Mouse (Mus musculus) R1 (cell line): ENCODE results near the gene Usp6nl.

Experiments
- DNase-seq: peaks from one replicate; pipeline ENCODE4 v3.0.0-alpha.2; 2018; ENCODE audit warnings: low read depth, low spot score

Gene Usp6nl

DNA sequence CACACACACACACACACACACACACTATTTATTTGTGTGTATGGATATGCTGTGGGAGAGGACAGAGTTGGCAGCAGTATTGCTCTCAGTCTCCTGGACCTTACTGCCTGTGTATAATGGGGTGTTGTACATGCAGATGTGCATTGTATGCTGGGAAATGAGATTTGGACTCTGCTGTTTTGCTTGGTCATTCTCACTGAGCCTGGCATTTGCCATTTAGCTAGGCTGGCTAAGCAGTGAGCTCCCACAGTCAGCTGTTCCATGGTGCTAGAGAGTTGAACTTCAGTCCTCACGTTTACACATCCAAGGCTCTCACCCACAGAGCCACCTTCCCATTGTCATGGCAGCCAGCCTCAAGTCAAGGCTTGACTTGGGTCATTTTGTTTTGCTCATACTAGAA lies 90.2 kb downstream of the Usp6nl start:
- no peak for DNase-seq

DNA sequence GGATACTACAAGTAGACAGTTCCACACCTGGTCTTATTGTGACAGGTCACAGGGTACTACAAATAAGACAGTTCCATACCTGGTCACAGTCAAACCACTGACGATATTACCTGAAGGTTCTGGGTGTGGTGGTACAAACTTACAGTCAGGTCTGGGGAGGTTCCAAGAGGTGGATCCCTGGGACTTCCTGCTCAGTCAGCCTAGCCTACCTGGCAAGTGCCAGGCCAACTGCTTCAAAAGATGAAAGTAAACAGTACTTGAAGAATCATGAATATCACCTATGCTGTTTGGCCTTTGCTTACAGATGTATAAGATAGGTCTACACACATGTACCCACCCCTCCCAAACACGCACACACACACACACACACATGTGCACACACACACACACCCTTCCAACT lies 91.3 kb downstream of the Usp6nl start:
- no peak for DNase-seq

DNA sequence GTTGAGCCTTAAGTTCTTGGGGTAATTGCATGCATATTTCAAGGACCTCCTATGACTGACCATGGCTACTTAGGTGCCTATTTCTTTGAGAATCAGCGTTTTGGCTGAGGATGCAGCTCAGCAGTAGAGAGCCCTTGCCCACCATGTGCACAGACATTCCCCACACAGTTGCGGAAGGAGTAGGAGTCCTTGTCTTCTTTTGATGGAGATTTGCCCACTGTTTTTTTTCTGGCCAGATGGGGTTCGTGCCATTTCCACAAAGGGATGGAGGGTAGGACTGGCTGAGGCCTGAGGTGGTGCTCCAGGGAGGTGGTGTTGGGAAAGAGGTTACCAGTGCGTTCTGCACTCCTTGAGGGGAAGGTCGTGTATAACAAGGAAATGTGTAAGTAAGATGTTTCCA lies 91.9 kb downstream of the Usp6nl start:
- no peak for DNase-seq

GRCm38 (mm10) chr2:6417158-6417557 lies 94.7 kb downstream of the Usp6nl start:
- DNase-seq, result no peak

- no peak for DNase-seq
Measured at GRCm38 (mm10) chr2:6423661-6424550, 101.4 kb downstream of the Usp6nl start.

DNA sequence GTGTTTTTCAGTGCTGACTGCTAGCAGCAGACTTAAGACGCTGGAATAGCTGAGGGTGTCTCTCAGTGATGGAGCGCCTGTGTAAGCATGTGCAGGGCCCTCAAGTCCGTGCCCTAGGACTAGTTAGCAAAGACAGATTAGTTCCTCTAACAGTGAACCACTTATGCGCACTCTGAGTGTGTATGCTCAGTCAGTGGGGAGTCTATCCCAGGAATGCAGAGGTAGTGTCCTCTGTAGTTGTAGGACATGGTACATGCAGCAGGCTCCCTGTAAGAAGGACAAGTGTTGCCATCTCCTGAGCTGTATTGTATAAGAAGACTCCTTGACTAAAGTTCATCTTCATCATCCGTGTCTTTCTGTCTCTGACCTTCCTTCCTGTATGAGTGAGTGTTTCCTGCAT lies 102.4 kb downstream of the Usp6nl start:
- no peak for DNase-seq

GRCm38 (mm10) chr2:6436085-6436950 lies 113.9 kb downstream of the Usp6nl start:
- peak; percentile 69 for DNase-seq

- no peak for DNase-seq
Measured at GRCm38 (mm10) chr2:6441688-6442087, 119.2 kb downstream of the Usp6nl start.

- no peak for DNase-seq
Measured at GRCm38 (mm10) chr2:6442302-6442701, 119.8 kb downstream of the Usp6nl start.

DNA sequence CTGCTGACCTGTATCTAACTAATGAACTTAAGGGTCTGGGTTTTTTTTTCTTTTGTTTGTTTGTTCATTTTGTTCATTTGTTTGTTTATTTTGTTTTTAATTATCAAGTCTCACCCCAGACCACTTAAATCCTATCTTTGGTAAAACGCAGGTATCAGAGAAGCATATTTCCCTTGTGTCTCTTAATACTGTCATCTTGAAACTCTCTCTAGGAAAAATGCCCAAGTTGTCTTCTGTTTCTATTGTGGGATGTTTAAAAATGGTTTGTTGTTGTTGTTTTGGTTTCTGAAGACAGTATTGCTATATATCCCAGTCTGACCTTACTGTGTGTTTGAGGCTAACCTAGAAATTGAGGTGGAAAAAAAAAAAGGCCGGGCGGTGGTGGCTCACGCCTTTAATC lies 121.5 kb downstream of the Usp6nl start:
- DNase-seq, result no peak

DNA sequence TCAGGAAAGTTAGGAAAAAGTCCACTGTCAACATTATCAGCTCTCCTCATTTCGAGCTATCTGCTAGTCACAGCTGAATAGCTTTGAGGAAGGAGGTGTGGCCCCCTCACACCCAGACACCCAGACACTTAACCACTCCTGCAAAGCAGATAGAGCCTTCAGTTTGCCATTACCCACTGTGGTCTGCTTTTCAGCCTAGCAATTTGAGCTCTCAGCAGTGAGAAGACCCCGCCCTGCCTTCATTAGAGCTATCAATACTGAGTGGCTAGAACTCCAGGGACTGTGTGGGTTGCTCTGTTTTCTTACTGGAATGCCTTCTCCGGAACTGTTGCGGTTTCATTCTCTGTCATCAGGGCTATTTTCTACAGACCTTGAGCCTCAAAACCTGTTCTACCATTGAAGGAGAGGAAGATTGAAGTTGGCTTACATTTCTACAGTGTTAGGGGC lies 122.3 kb downstream of the Usp6nl start:
- peak; percentile 59 for DNase-seq

GRCm38 (mm10) chr2:6445858-6446257 lies 123.4 kb downstream of the Usp6nl start:
- no peak for DNase-seq

GRCm38 (mm10) chr2:6448880-6449279 lies 126.4 kb downstream of the Usp6nl start:
- no peak for DNase-seq

DNA sequence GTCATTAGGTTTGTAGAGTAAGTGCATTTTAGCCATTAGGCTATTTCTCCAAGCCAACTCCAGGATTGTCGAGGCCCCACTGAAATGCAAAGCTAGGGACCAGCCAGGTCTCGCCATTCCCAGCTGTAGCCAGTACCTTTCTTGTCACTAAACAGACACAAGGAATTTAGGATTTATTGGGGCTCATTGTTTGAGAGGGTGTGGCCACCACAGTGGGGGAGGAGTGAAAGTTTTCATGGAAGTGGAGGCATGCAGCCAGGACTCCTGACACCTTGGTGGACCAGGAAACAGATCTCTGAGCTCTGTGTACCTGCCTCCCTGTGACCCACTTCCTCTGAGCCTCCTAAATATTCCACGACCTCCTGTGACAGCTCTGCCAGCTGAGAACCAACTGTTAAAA lies 127.2 kb downstream of the Usp6nl start:
- DNase-seq, result peak; percentile 84

- no peak for DNase-seq
Measured at GRCm38 (mm10) chr2:6450544-6450943, 128.1 kb downstream of the Usp6nl start.

- DNase-seq, result no peak
Measured at GRCm38 (mm10) chr2:6454941-6455516, 132.6 kb downstream of the Usp6nl start.

GRCm38 (mm10) chr2:6459282-6460047 lies 137.0 kb downstream of the Usp6nl start:
- peak; percentile 66 for DNase-seq

- DNase-seq, result no peak
Measured at GRCm38 (mm10) chr2:6462306-6462705, 139.8 kb downstream of the Usp6nl start.

- DNase-seq, result peak; percentile 41
Measured at GRCm38 (mm10) chr2:6463772-6464661, 141.6 kb downstream of the Usp6nl start.

GRCm38 (mm10) chr2:6466396-6466795 lies 143.9 kb downstream of the Usp6nl start:
- DNase-seq, result no peak
